Mouse (Mus musculus): ENCODE results near the gene Fam181a.

Fam181a gene

GRCm38 (mm10) chr12:103356415-103356748 lies 45.6 kb downstream of the Fam181a start:
- DNase-seq (ENCODE audit: low read depth), result no peak

- no peak for DNase-seq (ENCODE audit: low read depth)
Measured at GRCm38 (mm10) chr12:103358216-103358615, 47.4 kb downstream of the Fam181a start.

- no peak for DNase-seq (ENCODE audit: low read depth)
Measured at GRCm38 (mm10) chr12:103358951-103359801, 48.4 kb downstream of the Fam181a start.

- no peak for DNase-seq (ENCODE audit: low read depth)
Measured at GRCm38 (mm10) chr12:103360812-103361211, 50.0 kb downstream of the Fam181a start.

- no peak for DNase-seq (ENCODE audit: low read depth)
Measured at GRCm38 (mm10) chr12:103361539-103362307, 50.9 kb downstream of the Fam181a start.

GRCm38 (mm10) chr12:103362336-103362735 lies 51.6 kb downstream of the Fam181a start:
- DNase-seq (ENCODE audit: low read depth), result no peak

All from naive thymus-derived CD4-positive, alpha-beta T cell, adult 2 months (primary cell).